Mouse (Mus musculus) ES-Bruce4 (cell line): ENCODE measurements at regions not wholly inside any gene's neighbourhood (a gene's known extent, or its start where the extent isn't known, plus 50 kb on each side); places are given as distances from the start of the nearest gene placed in this dataset.

Experiments used
- H3K27ac ChIP-seq: 2 replicates; pipeline ENCODE4 v1.5.1; 2012; ENCODE audit warnings: low read length, inconsistent platforms; ENCODE audit not compliant: insufficient read depth
- H3K27me3 ChIP-seq: 2 replicates; pipeline ENCODE4 v1.6.1; 2012; ENCODE audit warnings: mild to moderate bottlenecking, low read length, inconsistent platforms; ENCODE audit not compliant: control insufficient read depth, poor library complexity, insufficient read depth, severe bottlenecking
- H3K36me3 ChIP-seq: 2 replicates; pipeline ENCODE4 v1.6.1; 2012; ENCODE audit warnings: inconsistent platforms, mild to moderate bottlenecking, low read length, moderate library complexity; ENCODE audit not compliant: control insufficient read depth, poor library complexity, insufficient read depth, severe bottlenecking
- H3K4me1 ChIP-seq: one replicate; pipeline ENCODE4 v1.8.1; 2011; ENCODE audit warnings: low read length; ENCODE audit not compliant: control insufficient read depth, insufficient read depth
- H3K4me3 ChIP-seq: 2 replicates; pipeline ENCODE4 v1.5.1; 2011; ENCODE audit warnings: low read depth, mild to moderate bottlenecking, low read length
- H3K9ac ChIP-seq: 2 replicates; pipeline ENCODE4 v1.6.1; 2012; ENCODE audit warnings: low read depth, mild to moderate bottlenecking, inconsistent platforms; ENCODE audit not compliant: poor library complexity, severe bottlenecking
- H3K9me3 ChIP-seq: replicated peaks from 2 replicates; pipeline ENCODE4 v1.6.1; 2012; ENCODE audit warnings: mild to moderate bottlenecking, low read length, inconsistent platforms; ENCODE audit not compliant: control insufficient read depth, poor library complexity, insufficient read depth, severe bottlenecking
- CTCF ChIP-seq: IDR thresholded peaks from one replicate; pipeline ENCODE4 v1.8.1; 2011; ENCODE audit warnings: low read depth, low read length
- EP300 ChIP-seq: IDR thresholded peaks from 2 replicates; pipeline ENCODE4 v1.6.1; 2011; ENCODE audit warnings: low read depth, low read length; ENCODE audit not compliant: insufficient read depth
- POLR2A ChIP-seq: IDR thresholded peaks from one replicate; pipeline ENCODE4 v1.8.1; 2011; ENCODE audit warnings: low read length; ENCODE audit not compliant: insufficient read depth

GRCm38 (mm10) chr1:189990046-189990622 is 68.0 kb upstream of the Smyd2 start:
- H3K9ac ChIP-seq, result no peak overlapping the region
- H3K36me3 ChIP-seq, result no peaks in the 10 kb centered on the region
- H3K27ac ChIP-seq, result no peak overlapping the region
- TF ChIP-seq EP300, result no peak
- TF ChIP-seq POLR2A, result no peak
- no peak for TF ChIP-seq CTCF
- H3K9me3 ChIP-seq, result no peaks in the 10 kb centered on the region
- H3K4me3 ChIP-seq, result no peak overlapping the region
- no peaks in the 10 kb centered on the region for H3K27me3 ChIP-seq
- H3K4me1 ChIP-seq, result no peaks in the 10 kb centered on the region

GRCm38 (mm10) chr1:189989376-189989775 is 67.2 kb upstream of the Smyd2 start:
- H3K27ac ChIP-seq, result no peak overlapping the region
- no peak overlapping the region for H3K4me3 ChIP-seq
- no peaks in the 10 kb centered on the region for H3K27me3 ChIP-seq
- no peaks in the 10 kb centered on the region for H3K9me3 ChIP-seq
- TF ChIP-seq CTCF (no peak), POLR2A (no peak), EP300 (no peak)
- H3K9ac ChIP-seq, result no peak overlapping the region
- no peaks in the 10 kb centered on the region for H3K4me1 ChIP-seq
- H3K36me3 ChIP-seq, result no peaks in the 10 kb centered on the region

GRCm38 (mm10) chr1:189988864-189989263 is 66.7 kb upstream of the Smyd2 start:
- TF ChIP-seq CTCF (no peak), POLR2A (no peak), EP300 (no peak)
- Histone ChIP-seq H3K9ac (no peak overlapping the region), H3K4me1 (no peaks in the 10 kb centered on the region)

GRCm38 (mm10) chr1:189985516-189986205 is 63.5 kb upstream of the Smyd2 start:
- Histone ChIP-seq H3K27me3 (no peaks in the 10 kb centered on the region), H3K27ac (no peak overlapping the region), H3K4me3 (no peak overlapping the region), H3K4me1 (no peaks in the 10 kb centered on the region), H3K9ac (no peak overlapping the region), H3K36me3 (no peaks in the 10 kb centered on the region), H3K9me3 (no peaks in the 10 kb centered on the region)
- TF ChIP-seq EP300 (no peak), POLR2A (no peak), CTCF (no peak)

More at GRCm38 (mm10) chr1:189988864-189989263, 66.7 kb upstream of the Smyd2 start:
- Histone ChIP-seq H3K27me3 (no peaks in the 10 kb centered on the region), H3K27ac (no peak overlapping the region), H3K4me3 (no peak overlapping the region), H3K36me3 (no peaks in the 10 kb centered on the region), H3K9me3 (no peaks in the 10 kb centered on the region)

- TF ChIP-seq EP300 (no peak), POLR2A (no peak), CTCF (no peak)
- Histone ChIP-seq H3K4me1 (no peaks in the 10 kb centered on the region), H3K27ac (no peak overlapping the region), H3K9ac (no peak overlapping the region), H3K4me3 (no peak overlapping the region), H3K9me3 (no peaks in the 10 kb centered on the region), H3K36me3 (no peaks in the 10 kb centered on the region), H3K27me3 (no peaks in the 10 kb centered on the region)
These were observed 56.1 kb upstream of the Smyd2 start for GRCm38 (mm10) chr1:189978244-189978643.

- H3K4me1 ChIP-seq, result no peaks in the 10 kb centered on the region
- no peaks in the 10 kb centered on the region for H3K9me3 ChIP-seq
- TF ChIP-seq EP300, result no peak
- no peak for TF ChIP-seq CTCF
- H3K27ac ChIP-seq, result no peak overlapping the region
- no peaks in the 10 kb centered on the region for H3K27me3 ChIP-seq
- no peaks in the 10 kb centered on the region for H3K36me3 ChIP-seq
- no peak overlapping the region for H3K9ac ChIP-seq
- no peak overlapping the region for H3K4me3 ChIP-seq
These were observed 53.5 kb upstream of the Smyd2 start for GRCm38 (mm10) chr1:189975660-189976059.
